Mouse (Mus musculus) layer of hippocampus, adult 11-12 months (tissue): ENCODE data around the gene Ddx51.

ENCODE experiments used
- DNase-seq: peaks from one replicate; pipeline ENCODE4 v3.0.0; 2022; ENCODE audit warnings: low spot score

Ddx51 gene

GRCm38 (mm10) chr5:110652719-110653648, at the start of gene Ddx51, which contains the start of gene Noc4l:
Gene Ddx51, plus strand, starts transcription at chr5:110653451.
Gene Noc4l, minus strand, starts transcription at chr5:110653417.
- DNase-seq, result peak; percentile 96

GRCm38 (mm10) chr5:110604311-110604710, 48.9 kb upstream of the Ddx51 start:
- DNase-seq, result no peak

- no peak for DNase-seq
Measured at GRCm38 (mm10) chr5:110605531-110606221, 47.6 kb upstream of the Ddx51 start.

- DNase-seq, result no peak
Measured at GRCm38 (mm10) chr5:110607767-110608166, 45.5 kb upstream of the Ddx51 start.

GRCm38 (mm10) chr5:110608336-110608735, 44.9 kb upstream of the Ddx51 start:
- DNase-seq, result no peak

- DNase-seq, result no peak
Measured at GRCm38 (mm10) chr5:110608941-110609340, 44.3 kb upstream of the Ddx51 start.

GRCm38 (mm10) chr5:110609425-110609824, 43.8 kb upstream of the Ddx51 start:
- no peak for DNase-seq

GRCm38 (mm10) chr5:110609868-110610267, 43.4 kb upstream of the Ddx51 start:
- no peak for DNase-seq

- DNase-seq, result no peak
Measured at GRCm38 (mm10) chr5:110610484-110610883, 42.8 kb upstream of the Ddx51 start.

- peak; percentile 68 for DNase-seq
Measured at GRCm38 (mm10) chr5:110611435-110612158, 41.7 kb upstream of the Ddx51 start.

- no peak for DNase-seq
Measured at GRCm38 (mm10) chr5:110619226-110619625, 34.0 kb upstream of the Ddx51 start.

- DNase-seq, result no peak
Measured at GRCm38 (mm10) chr5:110624319-110624718, 28.9 kb upstream of the Ddx51 start.

GRCm38 (mm10) chr5:110627351-110627750, 25.9 kb upstream of the Ddx51 start:
- no peak for DNase-seq

- no peak for DNase-seq
Measured at GRCm38 (mm10) chr5:110628156-110628555, 25.1 kb upstream of the Ddx51 start.

- DNase-seq, result no peak
Measured at GRCm38 (mm10) chr5:110629525-110630120, 23.6 kb upstream of the Ddx51 start.

- DNase-seq, result no peak
Measured at GRCm38 (mm10) chr5:110635951-110636707, 17.1 kb upstream of the Ddx51 start.

- DNase-seq, result no peak
Measured at GRCm38 (mm10) chr5:110638306-110639074, 14.8 kb upstream of the Ddx51 start.

- peak; percentile 80 for DNase-seq
Measured at GRCm38 (mm10) chr5:110639459-110639858, 13.8 kb upstream of the Ddx51 start.

- no peak for DNase-seq
Measured at GRCm38 (mm10) chr5:110646377-110646776, 6.9 kb upstream of the Ddx51 start.

GRCm38 (mm10) chr5:110653686-110654085, 435 bp downstream of the Ddx51 start:
- no peak for DNase-seq
